Mouse (Mus musculus): ENCODE data around the gene Lcn4.

The Lcn4 gene

GRCm38 (mm10) chr2:26671182-26671581 lies at the start of gene Lcn4:
Lcn4 (minus strand) TSS chr2:26671282.
- no peak for DNase-seq (ENCODE audit: low spot score)

- no peak for DNase-seq (ENCODE audit: low spot score)
Measured at GRCm38 (mm10) chr2:26686171-26686675, 15.1 kb upstream of the Lcn4 start.

- DNase-seq (ENCODE audit: low spot score), result no peak
Measured at GRCm38 (mm10) chr2:26668746-26669145, 2.3 kb downstream of the Lcn4 start.

GRCm38 (mm10) chr2:26663551-26663950 lies 7.5 kb downstream of the Lcn4 start:
- DNase-seq (ENCODE audit: low spot score), result peak; percentile 32

GRCm38 (mm10) chr2:26663112-26663511 lies 8.0 kb downstream of the Lcn4 start:
- DNase-seq (ENCODE audit: low spot score), result no peak

GRCm38 (mm10) chr2:26662509-26662882 lies 8.6 kb downstream of the Lcn4 start:
- DNase-seq (ENCODE audit: low spot score), result no peak

- no peak for DNase-seq (ENCODE audit: low spot score)
Measured at GRCm38 (mm10) chr2:26661768-26662508, 9.1 kb downstream of the Lcn4 start.

GRCm38 (mm10) chr2:26661143-26661752 lies 9.8 kb downstream of the Lcn4 start:
- DNase-seq (ENCODE audit: low spot score), result no peak

- DNase-seq (ENCODE audit: low spot score), result no peak
Measured at GRCm38 (mm10) chr2:26657426-26657825, 13.7 kb downstream of the Lcn4 start.

- no peak for DNase-seq (ENCODE audit: low spot score)
Measured at GRCm38 (mm10) chr2:26654687-26655086, 16.4 kb downstream of the Lcn4 start.

- DNase-seq (ENCODE audit: low spot score), result peak; percentile 78
Measured at GRCm38 (mm10) chr2:26646643-26647293, 24.3 kb downstream of the Lcn4 start.

- DNase-seq (ENCODE audit: low spot score), result no peak
Measured at GRCm38 (mm10) chr2:26643942-26644341, 27.1 kb downstream of the Lcn4 start.

- no peak for DNase-seq (ENCODE audit: low spot score)
Measured at GRCm38 (mm10) chr2:26641006-26641647, 30.0 kb downstream of the Lcn4 start.

- DNase-seq (ENCODE audit: low spot score), result peak; percentile 97
Measured at GRCm38 (mm10) chr2:26639838-26640830, 30.9 kb downstream of the Lcn4 start.

- DNase-seq (ENCODE audit: low spot score), result no peak
Measured at GRCm38 (mm10) chr2:26639083-26639482, 32.0 kb downstream of the Lcn4 start.

- no peak for DNase-seq (ENCODE audit: low spot score)
Measured at GRCm38 (mm10) chr2:26638572-26638971, 32.5 kb downstream of the Lcn4 start.

- DNase-seq (ENCODE audit: low spot score), result no peak
Measured at GRCm38 (mm10) chr2:26638039-26638438, 33.0 kb downstream of the Lcn4 start.

GRCm38 (mm10) chr2:26637316-26637932 lies 33.7 kb downstream of the Lcn4 start:
- DNase-seq (ENCODE audit: low spot score), result no peak

GRCm38 (mm10) chr2:26636325-26636635 lies 34.8 kb downstream of the Lcn4 start:
- no peak for DNase-seq (ENCODE audit: low spot score)

GRCm38 (mm10) chr2:26635489-26636324 lies 35.4 kb downstream of the Lcn4 start:
- DNase-seq (ENCODE audit: low spot score), result no peak
